Mouse (Mus musculus): ENCODE data around the gene Gm8897. TPM values are rescaled to one million over a fixed set of nuclear protein-coding genes. Genes with fewer than 3 reads are reported as not detected.
"Not testable (repeated sequence)": the region's sequence is repeated elsewhere in the genome, so short reads cannot be mapped to it uniquely, and the experiment has no call there.

Gm8897 gene
- total RNA-seq (2021), result not detected
- long read RNA-seq, experiment 1, result 0 reads
- long read RNA-seq, experiment 2, result 0 reads

GRCm38 (mm10) chr5:11416118-11416517, at the start of gene Gm8897:
Gene Gm8897, plus strand, starts transcription at chr5:11416418.
- not testable (repeated sequence) for DNase-seq (ENCODE audit: low spot score in 2 of 2)

DNA sequence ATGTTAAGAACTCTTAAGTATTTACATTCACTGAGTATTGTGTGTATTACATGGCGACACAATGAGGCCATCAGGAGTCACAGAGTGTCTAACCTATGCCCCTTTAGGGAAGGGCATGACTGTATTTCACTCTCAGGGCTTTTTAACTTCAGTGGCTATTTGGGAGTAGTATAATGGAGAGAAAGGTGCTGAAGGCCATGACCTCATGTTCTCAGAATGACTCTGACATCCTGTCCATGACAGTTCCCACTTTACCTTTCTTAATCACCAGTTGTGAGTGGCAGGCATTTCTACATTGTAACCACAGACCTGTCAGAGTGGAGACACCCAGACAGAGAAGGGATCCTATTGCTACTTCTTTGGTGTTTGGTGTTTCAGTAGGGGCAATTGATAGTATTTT, 473 bp downstream of the Gm8897 start:
- not testable (repeated sequence) for DNase-seq (ENCODE audit: low spot score in 2 of 2)

Other genes with a start within 250 kb of the Gm8897 start
- not detected for gene Gm5861, start 233.3 kb upstream of the Gm8897 start, total RNA-seq (2021)
- gene Gm8890, start 160.4 kb upstream of the Gm8897 start, total RNA-seq (2021), result not detected
- gene Speer1, start 74.9 kb upstream of the Gm8897 start, total RNA-seq (2021), result not detected
- not detected for gene Gm8906, start 86.3 kb downstream of the Gm8897 start, total RNA-seq (2021)
- gene Gm6460, start 178.5 kb downstream of the Gm8897 start, total RNA-seq (2021), result not detected

Data from adrenal gland, adult 18-20 months (tissue).